Mouse (Mus musculus): Measurements from ENCODE around the gene Ddt.

DNA sequence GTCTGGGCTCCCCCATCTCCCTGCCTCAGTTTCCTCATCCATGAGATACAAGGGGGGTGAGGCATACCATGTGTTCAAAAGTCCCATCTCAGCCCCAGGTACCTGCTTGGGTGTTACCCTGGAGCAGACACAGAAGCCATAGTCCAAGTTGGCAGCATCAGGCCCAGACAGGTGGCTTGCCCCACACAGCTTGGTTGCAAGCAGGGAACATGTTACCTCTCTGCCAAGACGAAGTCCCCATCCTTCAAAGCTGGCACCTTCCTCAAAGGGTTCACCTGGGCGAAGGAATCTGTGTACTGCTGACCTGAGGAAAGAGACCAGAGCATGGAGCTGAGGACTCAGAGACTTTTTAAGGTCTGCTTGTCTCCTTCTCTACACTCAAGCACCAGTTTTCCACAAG, 4.7 kb upstream of the Ddt start:
- TF ChIP-seq EP300 (IDR thresholded peaks at IDR 0.05), result no peak
- TF ChIP-seq CTCF (IDR thresholded peaks at IDR 0.05), result no peak

Measured in lung, postnatal 0 days (tissue).